Mouse (Mus musculus): Measurements from ENCODE around the gene Erc2.

Gene Erc2

DNA sequence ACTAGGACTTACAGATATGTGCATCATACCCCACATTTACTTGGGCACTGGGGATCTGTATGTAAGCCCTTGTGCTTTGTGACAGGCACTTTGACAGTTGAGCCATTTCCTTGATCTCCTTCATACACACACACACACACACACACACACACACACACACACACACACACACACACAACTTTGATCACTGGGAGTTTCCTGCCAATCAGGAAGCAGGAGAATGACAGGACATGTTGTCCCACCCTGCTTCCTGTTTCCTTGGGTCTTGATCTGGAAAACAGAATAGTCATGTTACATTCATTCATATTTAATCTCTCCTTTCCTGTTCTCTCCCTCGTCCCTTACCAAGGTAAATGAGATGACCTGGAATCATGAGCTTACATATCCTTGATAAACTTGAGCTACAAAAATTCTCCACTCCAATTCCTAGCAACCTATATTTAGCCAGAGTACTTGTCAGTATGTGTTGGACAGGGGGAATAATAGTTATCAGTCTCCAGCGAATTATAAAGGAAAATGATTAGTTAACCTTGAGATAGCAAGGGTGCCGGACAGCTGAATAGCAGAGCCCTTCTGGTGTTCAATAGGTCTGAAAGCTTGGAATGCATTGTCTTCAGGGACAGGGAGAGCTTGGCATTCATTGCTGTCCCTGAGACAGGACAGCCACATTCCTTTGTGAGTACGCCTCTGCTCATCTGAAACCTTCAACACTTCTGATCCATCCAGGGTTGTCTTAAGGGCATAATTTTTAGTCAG lies 559.0 kb downstream of the Erc2 start:
- no peak for DNase-seq (ENCODE audit: low read depth, low spot score)
- Histone ChIP-seq H3K27me3 (ENCODE audit: control insufficient read depth, insufficient read depth, low read length, poor library complexity, severe bottlenecking) (no peaks in the 10 kb centered on the region), H3K36me3 (ENCODE audit: control insufficient read depth, insufficient read depth, low read length, poor library complexity, severe bottlenecking) (no peaks in the 10 kb centered on the region)

- DNase-seq (ENCODE audit: low read depth, low spot score): no peak
- H3K36me3 ChIP-seq (ENCODE audit: control insufficient read depth, insufficient read depth, low read length, poor library complexity, severe bottlenecking): no peaks in the 10 kb centered on the region
- no peaks in the 10 kb centered on the region for H3K27me3 ChIP-seq (ENCODE audit: control insufficient read depth, insufficient read depth, low read length, poor library complexity, severe bottlenecking)
Observed at GRCm38 (mm10) chr14:28192711-28193364, 570.6 kb downstream of the Erc2 start.

GRCm38 (mm10) chr14:28203874-28204273 lies 581.6 kb downstream of the Erc2 start:
- no peak for DNase-seq (ENCODE audit: low read depth, low spot score)
- Histone ChIP-seq H3K36me3 (ENCODE audit: control insufficient read depth, insufficient read depth, low read length, poor library complexity, severe bottlenecking) (no peaks in the 10 kb centered on the region), H3K27me3 (ENCODE audit: control insufficient read depth, insufficient read depth, low read length, poor library complexity, severe bottlenecking) (no peaks in the 10 kb centered on the region)

DNA sequence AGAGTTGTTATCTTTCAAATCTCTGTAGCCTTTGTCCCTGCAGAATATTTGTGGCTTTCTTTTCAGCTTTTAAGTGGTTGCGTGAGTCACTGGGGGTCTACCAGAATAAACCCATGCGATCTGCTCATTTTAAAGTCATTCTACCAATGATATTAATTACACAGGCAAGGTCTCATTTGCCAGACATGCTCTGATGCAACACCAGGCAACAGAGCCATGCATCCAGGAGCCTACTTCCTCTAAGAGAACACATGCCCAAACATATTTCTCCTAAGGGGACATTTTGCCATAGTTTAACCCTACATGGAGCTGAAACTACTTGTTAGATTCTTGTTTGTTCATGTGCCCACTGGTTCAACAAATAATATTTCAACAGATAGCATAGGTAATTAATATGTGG lies 584.1 kb downstream of the Erc2 start:
- H3K36me3 ChIP-seq (ENCODE audit: control insufficient read depth, insufficient read depth, low read length, poor library complexity, severe bottlenecking): no peaks in the 10 kb centered on the region
- no peaks in the 10 kb centered on the region for H3K27me3 ChIP-seq (ENCODE audit: control insufficient read depth, insufficient read depth, low read length, poor library complexity, severe bottlenecking)
- DNase-seq (ENCODE audit: low read depth, low spot score): no peak

DNA sequence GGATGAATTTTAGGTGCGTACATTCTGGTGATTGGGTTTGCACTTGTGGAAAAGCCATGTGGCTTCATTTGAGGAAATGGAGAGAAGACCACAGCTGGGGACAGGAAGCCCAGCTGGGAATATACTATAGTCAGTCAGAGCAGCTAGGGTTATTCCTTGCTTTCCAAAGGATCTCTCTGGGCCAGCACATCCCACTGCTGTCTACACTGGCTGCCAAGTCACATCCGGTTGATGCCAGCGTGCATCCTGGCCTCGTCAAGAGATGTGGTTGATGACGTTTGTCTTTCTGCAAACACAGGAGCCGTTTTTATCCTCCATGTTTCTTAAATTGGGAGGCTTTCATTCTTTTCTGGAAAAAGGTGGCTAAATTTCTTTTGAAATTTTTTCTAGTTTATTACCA lies 603.3 kb downstream of the Erc2 start:
- no peaks in the 10 kb centered on the region for H3K27me3 ChIP-seq (ENCODE audit: control insufficient read depth, insufficient read depth, low read length, poor library complexity, severe bottlenecking)
- DNase-seq (ENCODE audit: low read depth, low spot score): no peak
- no peaks in the 10 kb centered on the region for H3K36me3 ChIP-seq (ENCODE audit: control insufficient read depth, insufficient read depth, low read length, poor library complexity, severe bottlenecking)

DNA sequence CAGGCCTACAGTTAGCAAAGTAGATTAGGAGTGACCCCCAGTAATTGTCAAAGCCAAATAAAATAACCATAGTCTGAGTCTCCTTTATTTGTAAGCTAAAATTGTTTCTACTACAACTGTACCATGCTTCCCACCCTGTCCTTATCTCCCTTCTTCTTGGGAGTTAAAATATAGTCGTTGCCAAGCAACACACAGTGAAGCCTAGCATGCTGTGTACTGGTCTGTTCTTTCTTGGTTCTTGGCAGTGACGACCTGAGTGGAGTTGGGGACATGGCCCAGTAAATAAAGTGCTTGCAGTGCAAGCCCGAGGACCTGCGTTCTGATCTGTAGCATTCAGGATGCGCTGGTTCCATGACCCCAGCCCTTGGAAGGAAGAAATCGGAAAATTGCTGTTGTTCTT lies 608.3 kb downstream of the Erc2 start:
- Histone ChIP-seq H3K36me3 (ENCODE audit: control insufficient read depth, insufficient read depth, low read length, poor library complexity, severe bottlenecking) (no peaks in the 10 kb centered on the region), H3K27me3 (ENCODE audit: control insufficient read depth, insufficient read depth, low read length, poor library complexity, severe bottlenecking) (no peaks in the 10 kb centered on the region)
- DNase-seq (ENCODE audit: low read depth, low spot score): no peak

DNA sequence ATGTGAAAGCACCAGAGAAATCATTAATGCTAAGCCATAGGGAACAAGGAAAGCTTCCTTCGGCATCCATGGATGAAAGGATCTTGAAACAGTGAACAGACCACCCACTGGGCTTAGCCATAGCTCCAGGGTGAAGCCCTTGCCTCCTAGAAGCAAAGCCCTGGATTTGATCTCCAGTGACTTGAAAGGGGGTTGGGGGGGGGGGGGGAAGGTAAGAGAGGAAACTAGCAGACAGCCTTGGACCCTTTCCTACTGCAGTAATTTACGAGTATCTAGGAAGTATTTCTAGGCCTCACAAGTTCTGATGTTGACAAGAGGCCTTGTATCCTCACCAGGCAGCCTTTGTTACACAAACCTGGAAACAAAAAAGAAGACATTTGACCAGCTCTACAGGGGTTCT lies 609.0 kb downstream of the Erc2 start:
- no peaks in the 10 kb centered on the region for H3K27me3 ChIP-seq (ENCODE audit: control insufficient read depth, insufficient read depth, low read length, poor library complexity, severe bottlenecking)
- DNase-seq (ENCODE audit: low read depth, low spot score): no peak
- no peaks in the 10 kb centered on the region for H3K36me3 ChIP-seq (ENCODE audit: control insufficient read depth, insufficient read depth, low read length, poor library complexity, severe bottlenecking)

DNA sequence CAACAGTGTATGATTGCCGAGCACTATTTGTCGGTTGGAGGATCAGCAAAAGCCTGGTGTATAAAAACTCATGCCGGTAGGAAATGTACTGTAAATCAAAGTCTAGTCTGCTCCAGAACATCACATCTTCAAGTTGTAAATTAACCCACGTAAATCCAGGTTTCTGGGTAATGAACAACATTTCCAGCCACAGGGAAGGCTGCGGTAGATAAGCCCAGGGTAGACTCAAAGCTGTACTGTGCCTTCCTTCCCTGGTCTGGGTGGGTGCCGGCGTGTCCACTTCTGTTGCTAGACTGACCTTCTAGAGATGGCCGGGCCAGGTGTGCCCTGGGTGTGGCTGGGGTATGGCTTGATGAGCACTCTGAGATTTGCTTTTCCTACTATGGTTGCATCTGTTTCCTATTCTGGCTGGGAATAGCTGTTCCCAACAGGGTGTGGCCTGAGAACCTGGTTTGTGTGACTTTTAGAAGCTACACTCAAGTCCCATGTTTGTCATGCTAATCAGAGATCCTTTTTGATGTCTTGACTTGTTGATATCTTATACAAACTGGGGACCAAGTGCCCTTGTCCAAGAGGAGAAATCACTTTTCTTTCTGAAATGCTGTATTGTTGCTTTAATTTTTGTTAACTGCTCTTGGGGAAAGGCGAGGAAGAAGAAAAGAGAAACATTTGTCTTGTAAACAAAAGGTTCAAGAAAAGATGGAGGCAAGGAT lies 616.3 kb downstream of the Erc2 start:
- H3K36me3 ChIP-seq (ENCODE audit: control insufficient read depth, insufficient read depth, low read length, poor library complexity, severe bottlenecking): no peaks in the 10 kb centered on the region
- H3K27me3 ChIP-seq (ENCODE audit: control insufficient read depth, insufficient read depth, low read length, poor library complexity, severe bottlenecking): no peaks in the 10 kb centered on the region
- DNase-seq (ENCODE audit: low read depth, low spot score): no peak

DNA sequence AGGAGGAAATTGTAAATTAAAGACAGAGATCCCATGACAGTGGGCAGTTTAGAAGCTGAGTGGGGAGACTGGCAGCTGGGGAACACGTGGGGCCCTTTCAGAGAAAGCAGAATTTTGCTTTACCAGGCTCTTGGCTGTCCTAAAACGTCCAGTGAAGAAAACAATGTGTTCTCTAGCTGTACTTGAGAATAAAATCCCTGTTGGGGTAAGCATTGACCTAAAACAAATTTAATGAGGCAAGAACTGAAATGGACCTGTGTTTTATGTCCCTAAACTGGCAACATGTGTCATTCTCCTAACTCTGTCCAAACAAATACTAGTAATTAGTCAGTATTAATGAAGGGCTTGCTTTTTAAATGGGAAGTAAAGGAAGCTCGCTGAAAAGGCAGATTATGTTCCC lies 617.9 kb downstream of the Erc2 start:
- Histone ChIP-seq H3K36me3 (ENCODE audit: control insufficient read depth, insufficient read depth, low read length, poor library complexity, severe bottlenecking) (no peaks in the 10 kb centered on the region), H3K27me3 (ENCODE audit: control insufficient read depth, insufficient read depth, low read length, poor library complexity, severe bottlenecking) (no peaks in the 10 kb centered on the region)
- no peak for DNase-seq (ENCODE audit: low read depth, low spot score)

GRCm38 (mm10) chr14:28242743-28243142 lies 620.5 kb downstream of the Erc2 start:
- no peaks in the 10 kb centered on the region for H3K36me3 ChIP-seq (ENCODE audit: control insufficient read depth, insufficient read depth, low read length, poor library complexity, severe bottlenecking)
- DNase-seq (ENCODE audit: low read depth, low spot score): no peak
- H3K27me3 ChIP-seq (ENCODE audit: control insufficient read depth, insufficient read depth, low read length, poor library complexity, severe bottlenecking): no peaks in the 10 kb centered on the region

DNA sequence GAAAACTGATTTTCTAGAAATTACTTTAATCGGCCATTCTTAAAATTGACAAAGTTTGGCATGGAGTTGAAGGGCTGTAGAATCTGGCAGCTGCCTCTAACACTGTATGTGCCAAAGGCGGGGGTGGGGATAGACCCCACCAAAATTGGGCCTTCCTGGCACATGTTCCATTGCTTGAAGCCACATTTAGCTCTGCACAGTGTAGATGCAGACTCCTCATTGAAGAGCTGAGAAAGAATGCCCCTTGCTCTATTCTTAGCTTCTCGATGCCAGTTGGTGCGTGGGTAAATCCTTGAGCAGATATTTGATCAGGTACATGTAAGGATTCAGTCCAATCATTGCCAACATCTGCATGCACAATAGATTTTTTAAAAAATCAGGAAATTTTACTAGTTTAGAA lies 621.2 kb downstream of the Erc2 start:
- Histone ChIP-seq H3K27me3 (ENCODE audit: control insufficient read depth, insufficient read depth, low read length, poor library complexity, severe bottlenecking) (no peaks in the 10 kb centered on the region), H3K36me3 (ENCODE audit: control insufficient read depth, insufficient read depth, low read length, poor library complexity, severe bottlenecking) (no peaks in the 10 kb centered on the region)
- no peak for DNase-seq (ENCODE audit: low read depth, low spot score)

- no peak for DNase-seq (ENCODE audit: low read depth, low spot score)
- Histone ChIP-seq H3K27me3 (ENCODE audit: control insufficient read depth, insufficient read depth, low read length, poor library complexity, severe bottlenecking) (no peaks in the 10 kb centered on the region), H3K36me3 (ENCODE audit: control insufficient read depth, insufficient read depth, low read length, poor library complexity, severe bottlenecking) (no peaks in the 10 kb centered on the region)
Observed at GRCm38 (mm10) chr14:28262706-28263105, 640.5 kb downstream of the Erc2 start.

DNA sequence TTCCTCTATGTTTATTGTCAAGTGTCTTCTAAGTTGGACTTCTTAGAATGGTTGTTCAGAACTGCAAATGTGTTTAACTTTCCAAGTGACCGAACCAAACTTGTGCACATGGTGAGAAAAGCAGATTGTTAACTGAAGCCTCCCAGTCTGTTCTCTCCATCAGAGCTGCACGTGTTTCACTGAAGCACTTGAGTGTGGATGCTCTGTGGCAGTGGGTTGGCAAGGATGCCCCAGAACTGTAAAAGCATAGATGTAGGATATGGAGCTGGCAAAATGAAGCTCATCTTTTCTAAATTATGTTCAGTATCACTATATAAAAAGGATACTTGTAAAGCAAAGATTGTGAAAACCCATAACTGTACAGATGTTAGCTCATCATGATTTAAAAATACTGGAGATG lies 645.1 kb downstream of the Erc2 start:
- no peak for DNase-seq (ENCODE audit: low read depth, low spot score)
- H3K27me3 ChIP-seq (ENCODE audit: control insufficient read depth, insufficient read depth, low read length, poor library complexity, severe bottlenecking): no peaks in the 10 kb centered on the region

GRCm38 (mm10) chr14:28271846-28272245 lies 649.6 kb downstream of the Erc2 start:
- no peaks in the 10 kb centered on the region for H3K36me3 ChIP-seq (ENCODE audit: control insufficient read depth, insufficient read depth, low read length, poor library complexity, severe bottlenecking)
- no peaks in the 10 kb centered on the region for H3K27me3 ChIP-seq (ENCODE audit: control insufficient read depth, insufficient read depth, low read length, poor library complexity, severe bottlenecking)
- no peak for DNase-seq (ENCODE audit: low read depth, low spot score)

More for the DNA sequence above, 645.1 kb downstream of the Erc2 start:
- no peaks in the 10 kb centered on the region for H3K36me3 ChIP-seq (ENCODE audit: control insufficient read depth, insufficient read depth, low read length, poor library complexity, severe bottlenecking)

DNA sequence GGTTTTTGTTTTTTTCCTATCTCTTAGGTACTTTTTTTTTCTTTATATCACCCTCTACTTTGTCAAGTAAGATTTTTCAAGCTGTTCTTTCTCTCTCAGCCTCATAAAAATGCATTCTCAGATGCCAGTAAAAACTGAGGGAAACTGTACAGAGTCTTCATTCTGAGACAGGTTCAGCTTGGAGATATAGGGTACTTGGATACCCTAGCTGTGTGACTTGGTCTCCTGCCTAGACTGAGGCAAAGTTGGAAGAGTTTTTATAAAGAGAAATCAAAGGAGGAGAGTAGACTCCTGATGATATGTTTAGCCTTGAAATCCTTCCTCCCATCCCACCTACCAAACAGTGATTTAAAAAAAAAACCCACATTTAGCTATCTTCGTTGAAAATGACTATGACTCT lies 651.4 kb downstream of the Erc2 start:
- no peaks in the 10 kb centered on the region for H3K27me3 ChIP-seq (ENCODE audit: control insufficient read depth, insufficient read depth, low read length, poor library complexity, severe bottlenecking)
- no peaks in the 10 kb centered on the region for H3K36me3 ChIP-seq (ENCODE audit: control insufficient read depth, insufficient read depth, low read length, poor library complexity, severe bottlenecking)
- no peak for DNase-seq (ENCODE audit: low read depth, low spot score)

Data from splenic B cell, adult 2 months (primary cell).